Mouse (Mus musculus) C2C12 (cell line): ENCODE data around the gene Efr3b. TPM values are rescaled to one million over a fixed set of nuclear protein-coding genes. Genes with fewer than 3 reads are reported as not detected.
"Not testable (repeated sequence)": the region's sequence is repeated elsewhere in the genome, so short reads cannot be mapped to it uniquely, and the experiment has no call there.

Experiments used
- H3K27me3 ChIP-seq: one replicate; pipeline ENCODE4 v1.6.1; 2011; ENCODE audit not compliant: control insufficient read depth, insufficient read depth, insufficient read length
- H3K36me3 ChIP-seq: one replicate; pipeline ENCODE4 v1.6.1; 2011; ENCODE audit not compliant: control insufficient read depth, insufficient read depth
- H3K4me3 ChIP-seq: one replicate; pipeline ENCODE4 v1.5.1; 2011; ENCODE audit warnings: mild to moderate bottlenecking, control low read depth; ENCODE audit not compliant: poor library complexity, insufficient read depth, severe bottlenecking
- H3K79me2 ChIP-seq: one replicate; pipeline ENCODE4 v1.6.1; 2011; ENCODE audit not compliant: control insufficient read depth, insufficient read depth
- H3K79me3 ChIP-seq: one replicate; pipeline ENCODE4 v1.6.1; 2011; ENCODE audit warnings: low read depth, control low read depth
- H3ac ChIP-seq: one replicate; pipeline ENCODE3; 2011; ENCODE audit warnings: low read depth; ENCODE audit not compliant: control insufficient read depth, insufficient read length
- CEBPB ChIP-seq: IDR thresholded peaks from one replicate; pipeline ENCODE4 v1.6.1; 2011; ENCODE audit warnings: low read depth, mild to moderate bottlenecking, control low read depth, moderate library complexity
- CTCF ChIP-seq: IDR thresholded peaks from one replicate; pipeline ENCODE4 v1.5.1; 2011; ENCODE audit not compliant: control insufficient read depth, insufficient read depth, insufficient read length
- FOSL1 ChIP-seq: IDR thresholded peaks from one replicate; pipeline ENCODE4 v1.8.0; 2011; ENCODE audit warnings: mild to moderate bottlenecking, low read length; ENCODE audit not compliant: poor library complexity, insufficient read depth, severe bottlenecking
- MAX ChIP-seq: IDR thresholded peaks from one replicate; pipeline ENCODE4 v1.6.1; 2011; ENCODE audit warnings: mild to moderate bottlenecking, control low read depth
- MYOD1 ChIP-seq: IDR thresholded peaks from one replicate; pipeline ENCODE4 v1.6.1; 2011; ENCODE audit warnings: low read depth; ENCODE audit not compliant: control insufficient read depth, insufficient read length
- MYOG ChIP-seq: IDR thresholded peaks from one replicate; pipeline ENCODE4 v1.6.1; 2011; ENCODE audit not compliant: control insufficient read depth, insufficient read length; ENCODE audit errors: extremely low read depth
- USF1 ChIP-seq: IDR thresholded peaks from one replicate; pipeline ENCODE4 v1.6.1; 2011; ENCODE audit warnings: low read depth, mild to moderate bottlenecking, control low read depth, moderate library complexity
- polyA plus RNA-seq: library from polyadenylated mRNA; unstranded; fragments of >200 nt; fragmentation: generic; extraction: Trizol; gene quantifications from one replicate; pipeline ENCODE4 v1.2.1, GENCODE M21; 2012; ENCODE audit warnings: missing spikeins

Efr3b gene
- polyA plus RNA-seq, 1 experiment, result 0.09 TPM

DNA sequence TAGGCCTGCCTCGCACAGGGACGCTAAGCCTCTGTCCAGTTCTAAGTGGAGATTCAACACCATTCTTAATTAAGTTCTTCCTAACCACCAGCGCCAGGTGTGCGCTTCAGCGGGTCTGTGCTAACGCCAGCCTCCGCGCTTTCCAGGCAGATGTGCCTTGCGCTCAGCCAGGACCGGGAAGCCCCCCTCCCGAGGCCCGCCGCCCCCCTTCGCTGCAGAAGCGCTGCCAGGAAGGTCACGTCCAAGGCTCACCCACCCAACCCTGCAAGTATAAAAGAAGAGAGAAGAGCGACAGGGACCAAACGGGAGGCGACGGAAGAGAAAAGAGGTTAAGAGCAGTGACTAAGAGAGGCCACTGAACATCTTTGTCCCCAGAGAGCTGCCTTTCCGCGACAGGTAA, 84.1 kb downstream of the Efr3b start, which contains the start of gene Pomc:
Pomc (plus strand) TSS at position 301 of the 400 bp plus-strand sequence.
- H3K4me3 ChIP-seq, result no peak within 1 kb of the TSS
- TF ChIP-seq MYOG (no peak), CTCF (no peak), MYOD1 (no peak), USF1 (no peak), CEBPB (no peak), MAX (no peak)
- no peaks in the 10 kb centered on the region for H3K36me3 ChIP-seq
- H3K27me3 ChIP-seq, result no peaks in the 10 kb centered on the region
- no peaks in the 10 kb centered on the region for H3K79me3 ChIP-seq
- H3K79me2 ChIP-seq, result no peaks in the 10 kb centered on the region
- no peak within 1 kb of the TSS for H3ac ChIP-seq

DNA sequence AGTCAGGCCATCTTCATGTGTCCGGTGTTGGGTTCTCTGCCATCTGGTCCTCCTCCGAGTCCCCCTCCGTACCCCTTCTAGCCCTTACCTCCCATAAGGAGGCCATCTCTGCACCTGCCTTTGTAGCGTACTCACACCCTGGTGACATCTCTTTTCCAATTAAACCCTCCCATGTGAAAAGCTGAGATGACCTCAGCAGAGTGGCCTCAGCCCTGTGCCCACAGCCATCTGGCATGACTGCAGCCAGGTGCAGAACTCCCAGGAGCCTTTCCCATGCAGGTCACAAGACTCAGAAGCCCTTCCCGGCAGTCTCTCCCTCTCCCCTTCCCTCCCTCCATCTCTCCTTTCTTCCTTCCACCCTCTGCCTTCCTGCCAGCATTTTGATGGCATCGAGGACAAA, 91.2 kb downstream of the Efr3b start:
- no peaks in the 10 kb centered on the region for H3K36me3 ChIP-seq
- no peaks in the 10 kb centered on the region for H3K79me2 ChIP-seq
- no peaks in the 10 kb centered on the region for H3K79me3 ChIP-seq
- no peak for TF ChIP-seq CTCF
- TF ChIP-seq FOSL1, result no peak
- no peak for TF ChIP-seq USF1
- no peak for TF ChIP-seq MYOD1
- no peak for TF ChIP-seq MYOG
- no peak for TF ChIP-seq MAX
- no peak for TF ChIP-seq CEBPB
- H3ac ChIP-seq, result no peak overlapping the region
- no peak overlapping the region for H3K4me3 ChIP-seq
- H3K27me3 ChIP-seq, result peaks cover 3% of the 10 kb centered on the region

DNA sequence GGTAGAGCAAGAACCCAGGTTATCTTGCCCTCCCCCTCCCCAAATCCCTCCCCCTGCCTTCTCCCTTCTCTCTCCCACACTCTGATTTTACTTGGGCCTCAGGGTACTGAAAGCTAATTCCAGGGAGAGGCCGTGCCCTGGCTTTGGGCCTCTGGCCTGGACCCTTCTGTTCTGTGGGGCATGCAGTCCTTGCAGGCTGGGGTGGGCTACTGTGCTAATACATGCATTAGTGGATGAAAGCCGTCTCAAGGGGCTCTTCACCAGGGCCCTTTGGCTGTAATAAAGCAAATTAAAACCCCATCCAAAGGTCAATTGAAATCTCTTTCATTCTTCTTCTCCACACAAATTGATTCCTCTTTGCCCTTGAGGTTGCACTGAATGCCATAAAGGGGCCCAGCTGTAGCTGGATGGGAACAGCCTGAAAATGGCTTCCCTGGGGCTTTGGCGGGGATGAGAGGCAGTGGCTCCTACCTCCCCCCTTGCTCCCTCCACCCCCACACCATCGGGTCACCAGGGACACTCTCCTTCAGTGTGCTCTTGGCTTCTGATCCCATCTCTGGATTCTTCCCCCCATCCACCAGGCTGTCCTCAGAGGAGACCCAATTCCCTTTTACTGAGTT, 94.2 kb downstream of the Efr3b start:
- Histone ChIP-seq H3ac (no peak overlapping the region), H3K79me2 (no peaks in the 10 kb centered on the region), H3K27me3 (peaks cover 3% of the 10 kb centered on the region), H3K36me3 (no peaks in the 10 kb centered on the region), H3K4me3 (no peak overlapping the region), H3K79me3 (no peaks in the 10 kb centered on the region)
- TF ChIP-seq MAX (no peak), CTCF (no peak), USF1 (no peak), FOSL1 (no peak), MYOD1 (no peak), MYOG (no peak), CEBPB (no peak)

DNA sequence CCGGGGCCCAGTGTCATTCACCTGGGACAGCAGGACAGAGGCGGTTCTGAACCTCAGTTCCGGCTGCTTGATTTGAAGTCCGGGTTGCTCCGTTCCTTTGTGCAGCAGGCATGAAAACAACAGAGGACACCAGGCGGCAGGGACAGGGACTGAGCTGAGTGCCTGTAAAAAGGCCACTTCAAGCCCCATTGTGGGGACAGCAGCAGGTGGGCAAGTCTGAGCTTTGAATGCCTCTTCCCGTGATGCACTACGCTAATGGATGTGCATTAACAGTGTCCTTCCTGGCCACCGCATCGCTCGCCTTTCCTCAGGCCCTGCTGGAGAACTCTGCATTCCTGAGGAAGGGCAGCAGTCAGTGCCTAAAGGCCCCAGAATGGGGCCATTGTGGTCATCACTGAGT, 96.7 kb downstream of the Efr3b start:
- TF ChIP-seq MAX (no peak), CEBPB (no peak), USF1 (no peak), MYOD1 (no peak), MYOG (no peak), CTCF (no peak), FOSL1 (no peak)
- no peak overlapping the region for H3K4me3 ChIP-seq
- H3K27me3 ChIP-seq, result peaks cover 3% of the 10 kb centered on the region
- no peaks in the 10 kb centered on the region for H3K79me2 ChIP-seq
- H3K36me3 ChIP-seq, result no peaks in the 10 kb centered on the region
- no peak overlapping the region for H3ac ChIP-seq
- no peaks in the 10 kb centered on the region for H3K79me3 ChIP-seq

DNA sequence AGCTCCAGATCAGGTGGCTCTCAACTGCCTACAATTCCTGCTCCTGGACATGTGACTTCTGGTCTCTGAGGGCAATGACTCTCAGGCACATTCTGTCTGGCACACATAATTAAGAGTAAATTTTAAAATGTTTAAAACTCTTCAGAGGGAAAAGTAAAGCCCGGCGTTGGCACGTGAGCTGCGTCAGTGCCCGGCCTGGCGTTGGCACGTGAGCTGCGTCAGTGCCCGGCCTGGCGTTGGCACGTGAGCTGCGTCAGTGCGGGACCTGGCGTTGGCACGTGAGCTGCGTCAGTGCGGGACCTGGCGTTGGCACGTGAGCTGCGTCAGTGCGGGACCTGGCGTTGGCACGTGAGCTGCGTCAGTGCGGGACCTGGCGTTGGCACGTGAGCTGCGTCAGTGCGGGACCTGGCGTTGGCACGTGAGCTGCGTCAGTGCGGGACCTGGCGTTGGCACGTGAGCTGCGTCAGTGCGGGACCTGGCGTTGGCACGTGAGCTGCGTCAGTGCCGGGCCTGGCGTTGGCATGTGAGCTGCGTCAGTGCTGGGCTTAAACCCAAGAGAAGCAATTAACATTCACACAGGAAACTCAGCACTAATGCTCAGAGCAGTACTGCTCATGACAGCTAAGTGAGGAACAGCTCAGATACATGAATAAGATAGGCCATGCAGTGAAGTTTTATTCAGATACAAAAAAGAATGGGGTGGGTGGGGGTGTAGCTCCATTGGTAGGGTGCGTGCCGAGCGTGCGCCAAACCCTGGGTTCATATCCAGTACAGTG, 108.4 kb downstream of the Efr3b start:
- not testable (repeated sequence) for H3K4me3 ChIP-seq, H3K36me3 ChIP-seq, H3K79me3 ChIP-seq, H3K79me2 ChIP-seq, H3ac ChIP-seq
- peaks cover 14% of the 10 kb centered on the region for H3K27me3 ChIP-seq

DNA sequence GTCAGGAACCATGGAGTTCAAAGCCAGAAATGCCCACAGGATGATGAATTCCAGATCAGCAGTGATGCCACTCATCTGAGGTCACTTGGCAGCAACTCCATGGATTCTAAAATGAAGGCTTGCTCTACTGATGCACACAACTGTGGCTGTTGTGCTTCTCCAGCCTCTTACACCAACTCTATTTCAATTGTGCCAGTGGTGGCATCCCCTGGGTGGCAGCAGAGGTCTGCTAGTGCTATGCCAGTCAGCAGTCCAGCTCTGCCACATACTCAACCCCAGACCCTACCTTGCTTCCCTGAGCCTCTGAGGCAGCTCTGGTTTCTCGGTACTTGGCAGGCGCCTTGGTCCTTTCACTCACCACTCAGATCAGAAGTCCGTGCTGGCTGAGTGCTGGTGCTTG, 109.9 kb downstream of the Efr3b start:
- H3K4me3 ChIP-seq, result no peak overlapping the region
- H3K79me3 ChIP-seq, result no peaks in the 10 kb centered on the region
- no peak overlapping the region for H3ac ChIP-seq
- peaks cover 14% of the 10 kb centered on the region for H3K27me3 ChIP-seq
- no peaks in the 10 kb centered on the region for H3K36me3 ChIP-seq
- TF ChIP-seq MYOG (no peak), USF1 (no peak), CTCF (no peak), CEBPB (no peak), MAX (no peak), MYOD1 (no peak), FOSL1 (no peak)
- no peaks in the 10 kb centered on the region for H3K79me2 ChIP-seq

DNA sequence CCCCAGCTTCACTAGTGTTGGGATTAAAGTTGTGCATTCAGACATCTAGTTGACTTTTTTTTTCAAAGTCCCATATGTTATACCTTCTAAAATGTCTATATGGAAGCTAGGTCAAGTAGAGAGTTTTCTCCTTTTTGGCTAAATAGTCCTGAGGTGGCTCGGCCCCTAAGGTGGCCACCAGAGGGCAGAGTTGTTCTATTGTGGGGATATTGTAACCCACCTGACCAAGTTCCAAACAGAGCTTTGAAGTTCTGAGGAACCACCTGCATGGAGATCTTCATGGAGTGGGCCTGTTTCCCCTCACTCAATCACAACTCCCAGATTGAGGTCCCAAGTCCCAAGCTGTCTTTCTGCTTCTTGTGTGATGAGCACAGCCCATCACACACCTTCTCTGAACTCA, 112.6 kb downstream of the Efr3b start:
- Histone ChIP-seq H3ac (no peak overlapping the region), H3K4me3 (no peak overlapping the region), H3K27me3 (peaks cover 11% of the 10 kb centered on the region)

More for the DNA sequence above, 112.6 kb downstream of the Efr3b start:
- TF ChIP-seq MYOD1 (no peak), CTCF (peak; percentile 4)
- Histone ChIP-seq H3K79me3 (no peaks in the 10 kb centered on the region), H3K79me2 (no peaks in the 10 kb centered on the region), H3K36me3 (no peaks in the 10 kb centered on the region)
